Mouse (Mus musculus) gastrocnemius, postnatal 4 days (tissue): ENCODE measurements at regions not wholly inside any gene's neighbourhood (a gene's known extent, or its start where the extent isn't known, plus 50 kb on each side); places are given as distances from the start of the nearest gene placed in this dataset. TPM values are rescaled to one million over a fixed set of nuclear protein-coding genes. Genes with fewer than 3 reads are reported as not detected.

Experiments used
- DNase-seq, 2 experiments: peaks; one replicate each; pipeline ENCODE4 v3.0.0; 2021 to 2022; ENCODE audit warnings: low spot score in 2 of 2, mixed read lengths in 2 of 2
- microRNA-seq: library from miRNA; unstranded; fragments of <30 nt; microRNA quantifications from one replicate; pipeline ENCODE4 v1.2.0, GENCODE M21; 2021

- DNase-seq: no peak
Measured at GRCm38 (mm10) chr13:114679703-114680378, 138.2 kb upstream of the Mocs2 start.

GRCm38 (mm10) chr13:114680379-114680733 lies 137.7 kb upstream of the Mocs2 start:
- no peak for DNase-seq

GRCm38 (mm10) chr13:114681196-114681595 lies 136.8 kb upstream of the Mocs2 start:
- no peak for DNase-seq

- DNase-seq: no peak
Measured at GRCm38 (mm10) chr13:114681887-114682286, 136.1 kb upstream of the Mocs2 start.

GRCm38 (mm10) chr13:114682891-114683290 lies 135.1 kb upstream of the Mocs2 start:
- DNase-seq: no peak

- no peak for DNase-seq
Measured at GRCm38 (mm10) chr13:114684298-114684697, 133.7 kb upstream of the Mocs2 start.

GRCm38 (mm10) chr13:114685368-114685767 lies 132.7 kb upstream of the Mocs2 start:
- DNase-seq: no peak

- DNase-seq: no peak
Measured at GRCm38 (mm10) chr13:114712601-114713000, 105.4 kb upstream of the Mocs2 start.

GRCm38 (mm10) chr13:114719771-114720170 lies 98.3 kb upstream of the Mocs2 start:
- DNase-seq: peak in 1 of 2 experiments; percentile 24

- DNase-seq: no peak
Measured at GRCm38 (mm10) chr13:114726828-114727227, 91.2 kb upstream of the Mocs2 start.

- DNase-seq: no peak
Measured at GRCm38 (mm10) chr13:114735066-114735465, 83.0 kb upstream of the Mocs2 start.

GRCm38 (mm10) chr13:114736066-114736465 lies 82.0 kb upstream of the Mocs2 start:
- no peak for DNase-seq

GRCm38 (mm10) chr13:114742534-114742933 lies 75.5 kb upstream of the Mocs2 start:
- DNase-seq: no peak

- no peak for DNase-seq
Measured at GRCm38 (mm10) chr13:114745814-114746213, 72.2 kb upstream of the Mocs2 start.

- DNase-seq: no peak
Measured at GRCm38 (mm10) chr13:114757459-114757858, 60.6 kb upstream of the Mocs2 start.

GRCm38 (mm10) chr13:114759886-114760285 lies 58.1 kb upstream of the Mocs2 start:
- DNase-seq: no peak

GRCm38 (mm10) chr13:114760901-114761300 lies 57.1 kb upstream of the Mocs2 start:
- no peak for DNase-seq

Small RNA genes in the stretch of these regions (microRNA-seq; reads per million reads assigned to microRNA genes)
- not detected for gene Gm25950
